8 mouse cellular contexts compared by ENCODE assay signal in genomic region chr7:90475793-90476312, GRCm38 (mm10). TPM values are rescaled to one million over a fixed set of nuclear protein-coding genes. Genes with fewer than 3 reads are reported as not detected.
DNase-seq lines count a peak whose midpoint lies in the region; ATAC-seq and TF ChIP-seq lines count a peak whose summit lies in the region.

Gene Tmem126b, minus strand, starts transcription at chr7:90476001.

- H3K27ac ChIP-seq in hindbrain, embryonic 13.5 days: peak within 1 kb of the TSS; percentile 92

- POLR2A ChIA-PET in Patski (lab: Charles Lee): no interaction called here

- H3K9me3 ChIP-seq in hindbrain, embryonic 13.5 days: no peaks in the 10 kb centered on the region

- CTCF ChIA-PET in Patski (lab: Charles Lee): no interaction called here

- DNase-seq in Patski (ENCODE audit: low read depth, low spot score): peak; percentile 87
- peak; percentile 99 for DNase-seq in cerebellum, postnatal 14 days
- DNase-seq in frontal cortex, postnatal 14 days (ENCODE audit: low spot score in 2 of 2): peak; percentile 99
- DNase-seq in layer of hippocampus, postnatal 25 days (ENCODE audit: extremely low spot score in 1 of 2, low spot score in 1 of 2): peak; percentile 92 to 94
- DNase-seq in lung, postnatal 25 days (ENCODE audit: low spot score): peak; percentile 100
- peak; percentile 99 for DNase-seq in retina, embryonic 14.5 days (ENCODE audit: low spot score)
- peak; percentile 99 for DNase-seq in thymus, postnatal 4 days

- peak within 1 kb of the TSS; percentile 65 for H3K4me2 ChIP-seq in hindbrain, embryonic 13.5 days

- peaks cover 7% of the 10 kb centered on the region for H3K27me3 ChIP-seq in Patski
- H3K27me3 ChIP-seq in hindbrain, embryonic 13.5 days: peaks cover 3% of the 10 kb centered on the region; the same call in 1 of the 2 replicates

- H3K9ac ChIP-seq in hindbrain, embryonic 13.5 days: peak within 1 kb of the TSS; percentile 83

- peak; percentile 100 for ATAC-seq in Patski
- ATAC-seq in hindbrain, embryonic 13.5 days (ENCODE audit: low FRiP score): peak; percentile 100

- in situ Hi-C loops in Patski (cut with MboI; ENCODE audit: low pct_unique_long_range_greater_than_20kb): no loop called here

- H3K36me3 ChIP-seq in hindbrain, embryonic 13.5 days: no peaks in the 10 kb centered on the region

- H3K4me1 ChIP-seq in hindbrain, embryonic 13.5 days (replicated peaks): peaks cover 14% of the 10 kb centered on the region

- under 1% methylated on average over 36 of the region's 36 CpGs for WGBS in hindbrain, embryonic 13.5 days

- TF ChIP-seq CTCF in Patski (IDR thresholded peaks at IDR 0.05): no peak

- H3K4me3 ChIP-seq in hindbrain, embryonic 13.5 days: peak within 1 kb of the TSS; percentile 69

RNA-seq across cellular contexts. Expression of gene Tmem126b, which starts in this region (rescaled TPM):
- polyA plus RNA-seq in Patski (2021): 12.9 TPM
- polyA plus RNA-seq in hindbrain, embryonic 13.5 days (2015; fragmentation: Nextera tagmentation; extraction: Ambion mirVana): 45.7 TPM in 2 replicates
- total RNA-seq in layer of hippocampus, postnatal 25 days (2021): 10 to 100 TPM; 23.9 to 24.8 TPM

Comparison
In these comparisons a context has a peak if more than half of its experiments do, and no peak if none do; other contexts are left out.
1. Peak in every context shown above with its lines: DNase-seq, ATAC-seq, H3K4me3 ChIP-seq and H3K27ac ChIP-seq.